ENCODE assay signal across 11 mouse cellular contexts in genomic region chr15:6060649-6061048, GRCm38 (mm10).
"Had no signal": no experiment of that assay in that cellular context is flagged by ENCODE, and none has a peak within 500 bp of the region (broad histone marks: within the 10 kb centered on the region; RNA-seq: fewer than 3 reads in every experiment).

No protein-coding gene starts in this region.

- H3K27me3 ChIP-seq: limb, embryonic 13.5 days; midbrain, embryonic 12.5 days; neural tube, embryonic 15.5 days had no signal

- DNase-seq: kidney, adult 8-10 months; kidney, postnatal 36 days; left cerebral cortex, postnatal 4 days; lung, adult 18-20 months; spleen, adult 18-20 months; thymus, postnatal 4 days had no signal

- H3K36me3 ChIP-seq: limb, embryonic 13.5 days; midbrain, embryonic 12.5 days; neural tube, embryonic 15.5 days had no signal

- H3K4me2 ChIP-seq: limb, embryonic 13.5 days; midbrain, embryonic 12.5 days; neural tube, embryonic 15.5 days had no signal

- H3K4me3 ChIP-seq: limb, embryonic 13.5 days; midbrain, embryonic 12.5 days; neural tube, embryonic 15.5 days had no signal

- H3K9me3 ChIP-seq: limb, embryonic 13.5 days; midbrain, embryonic 12.5 days; neural tube, embryonic 15.5 days had no signal

- H3K4me1 ChIP-seq: midbrain, embryonic 12.5 days had no signal

- H3K27ac ChIP-seq: limb, embryonic 13.5 days; midbrain, embryonic 12.5 days; neural tube, embryonic 15.5 days had no signal

- ATAC-seq: inflammation-experienced regulatory T-cells, adult 6 months; intestine, postnatal 0 days had no signal

- H3K9ac ChIP-seq: limb, embryonic 13.5 days; midbrain, embryonic 12.5 days; neural tube, embryonic 15.5 days had no signal
